ENCODE assay signal across 1 mouse cellular context in genomic region chr13:49651781-49652351, GRCm38 (mm10).
TF ChIP-seq lines count a peak whose summit lies in the region.

No protein-coding gene starts in this region.

TF ChIP-seq in MEL, 35 proteins besides CTCF, POLR2A, EP300 and RAD21 (continued from another document):
- TF ChIP-seq ZNF384 (IDR thresholded peaks at IDR 0.05; ENCODE audit: low read depth, low read length) (peak; percentile 88), ELF1 (IDR thresholded peaks at IDR 0.05; ENCODE audit: low read depth, low read length) (no peak)
